Mouse (Mus musculus): ENCODE data around the gene Ubxn6.

- TF ChIP-seq CTCF (IDR thresholded peaks at IDR 0.05; ENCODE audit: extremely low read depth, insufficient read depth, low read length) (no peak), POLR2A (IDR thresholded peaks at IDR 0.05; ENCODE audit: extremely low read depth, insufficient read depth, low read length) (no peak)
Observed at GRCm38 (mm10) chr17:56071126-56071525, 3.7 kb downstream of the Ubxn6 start.
